Mouse (Mus musculus) gonadal fat pad, adult 2 months (tissue): ENCODE measurements around the gene Ckmt2. TPM values are rescaled to one million over a fixed set of nuclear protein-coding genes. Genes with fewer than 3 reads are reported as not detected.

Experiments used
- DNase-seq: peaks from one replicate; pipeline ENCODE4 v3.0.0-alpha.2; 2012; ENCODE audit warnings: low read depth
- polyA plus RNA-seq: library from polyadenylated mRNA; depleted of rRNA; stranded (reverse); fragments of >200 nt; gene quantifications from 2 replicates; pipeline ENCODE4 v1.2.3, GENCODE M21; 2012; rRNA removed

Ckmt2 gene
- polyA plus RNA-seq, 1 experiment: 0.31 TPM

- no peak for DNase-seq
Measured at GRCm38 (mm10) chr13:91873734-91874329, 2.9 kb downstream of the Ckmt2 start.

- no peak for DNase-seq
Measured at GRCm38 (mm10) chr13:91868577-91868976, 8.1 kb downstream of the Ckmt2 start.

- DNase-seq: no peak
Measured at GRCm38 (mm10) chr13:91858835-91859234, 17.9 kb downstream of the Ckmt2 start.

GRCm38 (mm10) chr13:91857427-91857826, 19.3 kb downstream of the Ckmt2 start:
- no peak for DNase-seq

- DNase-seq: no peak
Measured at GRCm38 (mm10) chr13:91854412-91854811, 22.3 kb downstream of the Ckmt2 start.

- no peak for DNase-seq
Measured at GRCm38 (mm10) chr13:91827876-91828275, 48.8 kb downstream of the Ckmt2 start.

GRCm38 (mm10) chr13:91826066-91826465, 50.6 kb downstream of the Ckmt2 start:
- no peak for DNase-seq

- no peak for DNase-seq
Measured at GRCm38 (mm10) chr13:91824845-91825550, 51.7 kb downstream of the Ckmt2 start.

GRCm38 (mm10) chr13:91823735-91824134, 53.0 kb downstream of the Ckmt2 start:
- no peak for DNase-seq

- DNase-seq: no peak
Measured at GRCm38 (mm10) chr13:91814670-91815069, 62.0 kb downstream of the Ckmt2 start.

GRCm38 (mm10) chr13:91809476-91809875, 67.2 kb downstream of the Ckmt2 start:
- no peak for DNase-seq

- DNase-seq: no peak
Measured at GRCm38 (mm10) chr13:91807874-91808575, 68.7 kb downstream of the Ckmt2 start.

GRCm38 (mm10) chr13:91807155-91807839, 69.4 kb downstream of the Ckmt2 start, which contains the start of gene Zcchc9:
Zcchc9 (minus strand) TSS chr13:91807705.
- peak; percentile 37 for DNase-seq

Other genes starting within 250 kb of the Ckmt2 start
- 0.08 and 0.19 TPM in 2 replicates for gene Acot12, start 135.4 kb downstream of the Ckmt2 start, polyA plus RNA-seq
- gene Zcchc9, start 69.2 kb downstream of the Ckmt2 start, polyA plus RNA-seq: 13.6 and 17.4 TPM in 2 replicates